Mouse (Mus musculus) midbrain, embryonic 11.5 days (tissue): ENCODE results near the gene Fads6. TPM values are rescaled to one million over a fixed set of nuclear protein-coding genes. Genes with fewer than 3 reads are reported as not detected.

Source experiments
- ATAC-seq: fragments of 200-750 bp; cut with Nextera tagmentation; 2 replicates; pipeline ENCODE4 v1.8.0; 2017; ENCODE audit warnings: moderate TSS enrichment, moderate library complexity; ENCODE audit not compliant: low FRiP score
- DNase-seq: peaks from one replicate; pipeline ENCODE4 v3.0.0; 2015; ENCODE audit warnings: low spot score; ENCODE audit errors: missing footprints
- H3K27ac ChIP-seq: fragments of 300-500 bp; sonication (generic); 2 replicates; pipeline ENCODE4 v1.5.1; 2014; ENCODE audit warnings: low read depth, low read length
- H3K27me3 ChIP-seq: fragments of 300-500 bp; sonication (generic); 2 replicates; pipeline ENCODE4 v1.6.1; 2014; ENCODE audit warnings: mild to moderate bottlenecking, low read length, moderate library complexity, mixed read lengths; ENCODE audit not compliant: control insufficient read depth, insufficient read depth
- H3K36me3 ChIP-seq: fragments of 300-500 bp; sonication (generic); 2 replicates; pipeline ENCODE4 v1.6.1; 2014; ENCODE audit warnings: mild to moderate bottlenecking, low read length, moderate library complexity, mixed read lengths; ENCODE audit not compliant: control insufficient read depth, insufficient read depth
- H3K4me1 ChIP-seq: fragments of 300-500 bp; sonication (generic); 2 replicates; pipeline ENCODE4 v1.6.1; 2014; ENCODE audit warnings: low read length; ENCODE audit not compliant: control insufficient read depth, insufficient read depth
- H3K4me2 ChIP-seq: fragments of 300-500 bp; sonication (generic); 2 replicates; pipeline ENCODE4 v1.6.1; 2014; ENCODE audit warnings: mild to moderate bottlenecking, moderate library complexity
- H3K4me3 ChIP-seq: fragments of 300-500 bp; sonication (generic); 2 replicates; pipeline ENCODE4 v1.5.1; 2014; ENCODE audit warnings: low read depth, low read length
- H3K9ac ChIP-seq: fragments of 300-500 bp; sonication (generic); 2 replicates; pipeline ENCODE4 v1.6.1; 2014; ENCODE audit warnings: low read length
- H3K9me3 ChIP-seq: fragments of 300-500 bp; sonication (generic); 2 replicates; pipeline ENCODE4 v1.6.1; 2016; ENCODE audit warnings: low read length; ENCODE audit not compliant: control insufficient read depth
- WGBS: fragments of 180-500 bp; shearing (Covaris S2); extraction: QIAGEN DNeasy Blood & Tissue Kit; methylation state at CpG from one replicate; pipeline ENCODE4 v1.1.7; 2014; 5-methylcytosine and 5-hydroxymethylcytosine counted together
- polyA plus RNA-seq: library from polyadenylated mRNA; unstranded; fragments of >200 nt; fragmentation: Nextera tagmentation; extraction: Ambion mirVana; gene quantifications from 2 replicates; pipeline ENCODE4 v1.2.1, GENCODE M21; 2014

Fads6 gene
- polyA plus RNA-seq, 1 experiment from 2014 or later: 0.23 TPM

DNA sequence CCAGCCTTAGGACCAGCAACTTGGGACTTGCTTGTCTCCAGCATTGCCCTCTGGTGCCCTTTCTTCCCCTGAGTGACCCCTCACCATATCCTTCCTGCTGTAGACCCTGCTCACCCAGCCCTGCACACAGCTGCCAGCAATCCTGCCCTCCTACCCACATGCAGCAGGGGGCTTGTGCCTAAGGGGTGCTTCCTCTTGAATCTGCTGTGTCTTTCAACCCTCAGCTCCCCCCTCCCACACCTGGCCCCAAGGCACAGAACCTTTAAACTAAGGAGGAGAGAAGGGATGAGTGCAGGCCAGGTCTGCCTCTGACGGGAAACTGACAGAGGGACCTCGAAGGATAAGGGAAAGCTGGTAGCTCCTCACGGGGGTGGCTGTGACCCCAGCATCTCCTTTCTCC lies 54.7 kb downstream of the Fads6 start:
- Histone ChIP-seq H3K4me2 (no peak overlapping the region), H3K4me3 (no peak overlapping the region), H3K9ac (no peak overlapping the region), H3K9me3 (no peaks in the 10 kb centered on the region), H3K27me3 (peaks cover 4% of the 10 kb centered on the region; the same call in 1 of the 2 replicates), H3K36me3 (no peaks in the 10 kb centered on the region), H3K27ac (no peak overlapping the region), H3K4me1 (peaks cover 5% of the 10 kb centered on the region)
- DNase-seq (no peak), ATAC-seq (no peak)
- WGBS: 82% methylated on average over 3 of the region's 3 CpGs

- H3K36me3 ChIP-seq: no peaks in the 10 kb centered on the region
- no peak overlapping the region for H3K4me2 ChIP-seq
- DNase-seq: no peak
- WGBS: 85% methylated on average over 11 of the region's 11 CpGs
- no peaks in the 10 kb centered on the region for H3K9me3 ChIP-seq
- no peak overlapping the region for H3K9ac ChIP-seq
- H3K4me1 ChIP-seq: peaks cover 3% of the 10 kb centered on the region
- no peak overlapping the region for H3K27ac ChIP-seq
- no peak for ATAC-seq
- H3K4me3 ChIP-seq: no peak overlapping the region
- no peaks in the 10 kb centered on the region; the same call in 1 of the 2 replicates for H3K27me3 ChIP-seq
These were observed 56.1 kb downstream of the Fads6 start for GRCm38 (mm10) chr11:115241402-115241801.

DNA sequence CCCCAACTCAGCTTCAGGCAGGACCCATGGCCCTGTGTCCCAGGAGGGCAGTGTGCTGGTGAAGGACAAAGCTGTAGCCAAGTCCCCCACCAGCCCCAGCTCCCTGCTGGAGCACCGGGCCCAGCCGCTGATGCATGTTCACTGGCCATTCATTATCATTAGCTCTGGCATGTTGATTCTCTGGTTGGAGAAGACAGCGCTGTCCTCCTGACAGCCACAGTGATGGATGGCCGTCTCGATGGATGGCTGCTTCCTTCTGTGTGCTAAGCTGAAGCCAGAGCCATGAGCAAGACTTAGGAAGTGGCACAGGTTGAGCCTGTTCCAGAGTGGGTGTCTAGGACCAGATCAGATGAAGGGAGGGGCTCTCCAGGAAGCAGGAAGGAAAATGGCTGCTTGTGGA lies 60.9 kb downstream of the Fads6 start:
- DNase-seq (no peak), ATAC-seq (no peak)
- no peak overlapping the region for H3K4me2 ChIP-seq
- no peak overlapping the region for H3K9ac ChIP-seq
- WGBS: 73% methylated on average over 5 of the region's 5 CpGs
- no peaks in the 10 kb centered on the region for H3K27me3 ChIP-seq
- H3K27ac ChIP-seq: no peak overlapping the region
- H3K36me3 ChIP-seq: no peaks in the 10 kb centered on the region
- H3K4me3 ChIP-seq: no peak overlapping the region
- H3K9me3 ChIP-seq: no peaks in the 10 kb centered on the region
- H3K4me1 ChIP-seq: peaks cover 27% of the 10 kb centered on the region

DNA sequence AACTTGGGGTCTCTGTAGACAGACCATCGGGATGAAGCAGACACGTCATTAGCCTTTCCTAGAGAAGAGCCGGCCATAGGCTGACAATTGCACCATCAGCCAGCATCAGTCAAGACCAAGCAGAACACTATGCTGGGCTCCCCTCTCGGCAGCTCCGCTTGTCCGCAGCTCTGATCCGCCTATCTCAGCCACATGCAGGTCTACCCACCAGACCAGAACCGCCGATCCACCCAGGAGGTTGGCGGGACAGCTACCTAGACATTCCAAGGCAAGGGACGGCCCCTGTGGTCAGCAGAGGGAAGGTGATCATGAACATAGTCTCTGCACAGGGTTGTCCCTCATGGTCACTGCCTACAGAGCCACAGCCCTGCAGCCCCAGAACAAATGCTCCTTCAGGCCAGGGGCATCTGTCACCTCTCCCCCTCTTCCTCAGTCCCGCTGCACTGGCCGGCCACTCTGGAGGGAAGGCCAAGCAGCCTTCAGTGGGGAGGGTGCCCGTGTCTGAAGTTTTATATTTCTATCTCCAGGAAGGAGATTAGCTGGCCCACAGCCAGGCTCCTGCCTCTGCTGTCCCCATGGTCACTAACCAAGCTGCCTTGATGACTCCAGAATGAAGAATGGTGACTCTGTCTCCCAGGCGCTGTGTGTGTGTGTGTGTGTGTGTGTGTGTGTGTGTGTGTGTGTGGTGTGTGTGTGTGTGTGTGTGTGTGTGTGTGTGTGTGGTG lies 63.0 kb downstream of the Fads6 start:
- no peak for DNase-seq
- Histone ChIP-seq H3K27me3 (no peaks in the 10 kb centered on the region), H3K4me1 (peaks cover 29% of the 10 kb centered on the region), H3K9ac (no peak overlapping the region), H3K27ac (peak overlapping the region; percentile 30; the same call in 1 of the 2 replicates), H3K36me3 (no peaks in the 10 kb centered on the region), H3K4me3 (no peak overlapping the region), H3K4me2 (no peak overlapping the region), H3K9me3 (no peaks in the 10 kb centered on the region)
- ATAC-seq: no peak
- 76% methylated on average over 14 of the region's 15 CpGs for WGBS

GRCm38 (mm10) chr11:115233526-115234290 lies 63.8 kb downstream of the Fads6 start:
- WGBS: 45% methylated on average over 20 of the region's 20 CpGs
- H3K4me2 ChIP-seq: no peak overlapping the region
- H3K9ac ChIP-seq: no peak overlapping the region
- H3K27me3 ChIP-seq: no peaks in the 10 kb centered on the region
- H3K4me1 ChIP-seq: peaks cover 29% of the 10 kb centered on the region
- no peak overlapping the region for H3K4me3 ChIP-seq
- ATAC-seq: peak; percentile 60
- no peaks in the 10 kb centered on the region for H3K9me3 ChIP-seq
- no peaks in the 10 kb centered on the region for H3K36me3 ChIP-seq
- no peak for DNase-seq
- H3K27ac ChIP-seq: peak overlapping the region; percentile 30; the same call in 1 of the 2 replicates

DNA sequence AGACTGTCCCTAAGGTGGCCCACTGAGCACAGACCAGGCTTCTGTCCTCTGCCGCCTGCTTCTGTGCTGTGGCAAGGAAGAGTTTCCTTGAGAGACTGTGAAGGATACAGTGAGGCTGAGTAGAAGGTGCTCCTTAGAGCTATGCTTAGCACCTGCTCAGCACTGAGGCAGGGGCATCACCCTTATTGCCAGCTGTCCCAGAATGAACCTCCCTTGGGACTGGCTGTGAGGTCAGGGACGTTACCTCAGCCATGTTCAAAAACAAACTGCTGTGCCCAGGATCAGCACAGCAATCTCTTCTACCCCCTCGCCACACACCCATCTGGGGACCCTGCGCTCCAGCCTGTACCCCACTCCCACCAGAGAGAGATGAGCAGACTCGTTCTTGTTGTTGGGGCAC lies 64.6 kb downstream of the Fads6 start:
- no peaks in the 10 kb centered on the region for H3K27me3 ChIP-seq
- H3K4me1 ChIP-seq: peaks cover 34% of the 10 kb centered on the region
- H3K27ac ChIP-seq: no peak overlapping the region
- WGBS: 68% methylated on average over 5 of the region's 5 CpGs
- no peak overlapping the region for H3K9ac ChIP-seq
- no peak overlapping the region for H3K4me3 ChIP-seq
- no peak overlapping the region for H3K4me2 ChIP-seq
- ATAC-seq (no peak), DNase-seq (no peak)
- H3K36me3 ChIP-seq: no peaks in the 10 kb centered on the region
- no peaks in the 10 kb centered on the region for H3K9me3 ChIP-seq

- no peak for DNase-seq
- ATAC-seq: no peak
- Histone ChIP-seq H3K4me3 (no peak overlapping the region), H3K27me3 (no peaks in the 10 kb centered on the region), H3K9ac (no peak overlapping the region), H3K27ac (no peak overlapping the region), H3K9me3 (no peaks in the 10 kb centered on the region), H3K4me2 (no peak overlapping the region), H3K4me1 (peaks cover 44% of the 10 kb centered on the region), H3K36me3 (no peaks in the 10 kb centered on the region)
- WGBS: 55% methylated on average over 9 of the region's 9 CpGs
These were observed 65.5 kb downstream of the Fads6 start for GRCm38 (mm10) chr11:115231924-115232323.

GRCm38 (mm10) chr11:115231168-115231915 lies 66.1 kb downstream of the Fads6 start:
- peaks cover 46% of the 10 kb centered on the region for H3K4me1 ChIP-seq
- H3K27ac ChIP-seq: no peak overlapping the region
- ATAC-seq (no peak), DNase-seq (no peak)
- H3K9ac ChIP-seq: no peak overlapping the region
- no peaks in the 10 kb centered on the region for H3K36me3 ChIP-seq
- H3K4me2 ChIP-seq: no peak overlapping the region
- no peaks in the 10 kb centered on the region for H3K9me3 ChIP-seq
- WGBS: 58% methylated on average over 14 of the region's 14 CpGs
- no peaks in the 10 kb centered on the region for H3K27me3 ChIP-seq
- H3K4me3 ChIP-seq: no peak overlapping the region
